Mouse (Mus musculus): ENCODE measurements at regions not wholly inside any gene's neighbourhood (a gene's known extent, or its start where the extent isn't known, plus 50 kb on each side); places are given as distances from the start of the nearest gene placed in this dataset.

- DNase-seq, result no peak
These were observed 58.7 kb downstream of the Ccdc185 start for GRCm38 (mm10) chr1:182690323-182690722.

- no peak for DNase-seq
These were observed 59.2 kb downstream of the Ccdc185 start for GRCm38 (mm10) chr1:182689741-182690140.

- DNase-seq, result peak; percentile 45
These were observed 61.8 kb downstream of the Ccdc185 start for GRCm38 (mm10) chr1:182687146-182687545.

GRCm38 (mm10) chr1:182686231-182686630, 62.7 kb downstream of the Ccdc185 start:
- DNase-seq, result peak; percentile 77

- no peak for DNase-seq
These were observed 66.3 kb downstream of the Ccdc185 start for GRCm38 (mm10) chr1:182682591-182683252.
